Mouse (Mus musculus) forebrain, embryonic 11.5 days (tissue): ENCODE measurements at regions not wholly inside any gene's neighbourhood (a gene's known extent, or its start where the extent isn't known, plus 50 kb on each side); places are given as distances from the start of the nearest gene placed in this dataset.
A peak's percentile ranks its signal among the peaks of the same experiment; 100 is the strongest.

ENCODE experiments used
- ATAC-seq: fragments of 200-750 bp; cut with Nextera tagmentation; replicated peaks from 2 replicates; pipeline ENCODE4 v1.8.0; 2017; ENCODE audit warnings: moderate TSS enrichment; ENCODE audit not compliant: low FRiP score
- DNase-seq: peaks from one replicate; pipeline ENCODE4 v3.0.0-alpha.2; 2017; ENCODE audit warnings: low spot score
- H3K27ac ChIP-seq: fragments of 300-500 bp; sonication (generic); 2 replicates; pipeline ENCODE4 v1.5.1; 2014; ENCODE audit warnings: low read depth, low read length
- H3K27me3 ChIP-seq: fragments of 300-500 bp; sonication (generic); 2 replicates; pipeline ENCODE4 v1.6.1; 2014; ENCODE audit warnings: mild to moderate bottlenecking, low read length, mixed read lengths; ENCODE audit not compliant: control insufficient read depth, insufficient read depth
- H3K36me3 ChIP-seq: fragments of 300-500 bp; sonication (generic); 2 replicates; pipeline ENCODE4 v1.6.1; 2014; ENCODE audit warnings: mild to moderate bottlenecking, low read length, moderate library complexity, mixed read lengths; ENCODE audit not compliant: control insufficient read depth, insufficient read depth
- H3K4me1 ChIP-seq: fragments of 300-500 bp; sonication (generic); replicated peaks from 2 replicates; pipeline ENCODE4 v1.6.1; 2014; ENCODE audit warnings: low read length, mixed read lengths; ENCODE audit not compliant: control insufficient read depth, insufficient read depth
- H3K4me2 ChIP-seq: fragments of 300-500 bp; sonication (generic); 2 replicates; pipeline ENCODE4 v1.6.1; 2014; ENCODE audit warnings: low read depth, mild to moderate bottlenecking, low read length, moderate library complexity, mixed read lengths; ENCODE audit not compliant: severe bottlenecking
- H3K4me3 ChIP-seq: fragments of 300-500 bp; sonication (generic); 2 replicates; pipeline ENCODE4 v1.5.1; 2014; ENCODE audit warnings: low read depth, low read length
- H3K9ac ChIP-seq: fragments of 300-500 bp; sonication (generic); 2 replicates; pipeline ENCODE4 v1.6.1; 2014; ENCODE audit warnings: low read length
- H3K9me3 ChIP-seq: fragments of 300-500 bp; sonication (generic); 2 replicates; pipeline ENCODE4 v1.6.1; 2016; ENCODE audit warnings: low read length, mixed read lengths; ENCODE audit not compliant: control insufficient read depth
- WGBS: fragments of 180-500 bp; shearing (Covaris S2); extraction: QIAGEN DNeasy Blood & Tissue Kit; methylation state at CpG from one replicate; pipeline ENCODE4 v1.1.7; 2014; 5-methylcytosine and 5-hydroxymethylcytosine counted together

DNA sequence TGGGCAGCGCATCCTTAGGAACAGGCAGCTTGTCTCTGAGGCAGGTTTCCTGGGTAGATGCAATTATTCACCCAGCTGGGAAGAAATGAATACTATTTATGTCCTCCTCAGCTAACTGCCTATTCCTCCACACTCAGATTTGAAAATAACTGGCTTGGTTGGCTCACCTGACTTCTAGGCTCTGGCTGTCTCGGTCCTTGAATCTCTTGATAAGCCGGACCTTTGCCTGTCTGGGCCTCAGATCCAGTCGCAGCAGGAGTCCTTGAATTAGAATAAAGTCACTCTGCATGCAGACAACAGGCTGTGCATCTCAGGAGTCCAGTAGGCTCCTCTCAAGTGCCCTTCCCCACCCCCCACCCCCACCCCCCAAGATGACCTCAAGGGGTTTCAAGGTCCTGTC, 108.7 kb upstream of the Arhgap5 start:
- H3K9me3 ChIP-seq: no peaks in the 10 kb centered on the region; the same call in 1 of the 2 replicates
- no peak overlapping the region for H3K27ac ChIP-seq
- ATAC-seq (no peak), DNase-seq (peak; percentile 31)
- H3K4me1 ChIP-seq: peaks cover 9% of the 10 kb centered on the region; the same call in 1 of the 2 replicates
- no peak overlapping the region for H3K4me2 ChIP-seq
- 43% methylated on average over 4 of the region's 4 CpGs for WGBS
- H3K36me3 ChIP-seq: no peaks in the 10 kb centered on the region
- no peak overlapping the region for H3K9ac ChIP-seq
- H3K4me3 ChIP-seq: no peak overlapping the region
- no peaks in the 10 kb centered on the region for H3K27me3 ChIP-seq

DNA sequence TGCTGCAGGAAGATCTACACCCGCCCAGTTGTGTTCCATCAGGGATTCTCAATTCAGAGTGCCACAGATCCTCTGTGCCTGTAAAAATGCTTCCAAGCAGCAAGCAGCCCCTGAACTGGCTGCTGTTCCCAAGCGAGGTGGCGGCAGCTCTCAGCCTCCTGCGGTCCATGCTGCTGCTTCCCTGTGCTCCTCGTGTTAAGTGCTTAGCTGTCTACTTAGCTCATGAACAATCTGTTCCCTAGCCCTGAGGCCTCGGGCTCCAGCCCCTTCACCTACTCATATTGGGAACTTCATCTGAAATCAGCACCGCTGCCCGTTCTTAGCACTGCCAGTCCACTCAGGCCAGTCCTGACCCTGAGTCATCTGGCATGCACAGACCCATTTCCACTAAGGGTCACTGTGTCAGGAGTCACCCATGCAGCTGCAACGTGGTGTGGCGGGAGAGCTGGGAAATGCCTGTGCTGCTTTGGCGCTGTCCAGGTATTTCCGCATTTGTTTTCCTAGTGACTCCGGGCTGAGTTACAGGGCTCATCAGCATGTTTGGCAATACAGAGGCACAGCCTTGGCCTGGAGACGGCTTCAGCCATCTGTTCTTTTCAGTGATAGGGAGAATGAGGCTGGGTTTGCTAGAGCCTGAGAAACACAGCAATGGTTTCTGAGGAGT, 107.5 kb upstream of the Arhgap5 start:
- H3K9ac ChIP-seq: no peak overlapping the region; the same call in 1 of the 2 replicates
- no peaks in the 10 kb centered on the region for H3K27me3 ChIP-seq
- peaks cover 9% of the 10 kb centered on the region; the same call in 1 of the 2 replicates for H3K4me1 ChIP-seq
- no peak; the same call in 1 of the 2 replicates for ATAC-seq
- H3K27ac ChIP-seq: no peak overlapping the region
- H3K4me2 ChIP-seq: no peak overlapping the region
- no peaks in the 10 kb centered on the region for H3K36me3 ChIP-seq
- 54% methylated on average over 14 of the region's 14 CpGs for WGBS
- peak; percentile 52 for DNase-seq
- no peaks in the 10 kb centered on the region; the same call in 1 of the 2 replicates for H3K9me3 ChIP-seq
- no peak overlapping the region for H3K4me3 ChIP-seq

DNA sequence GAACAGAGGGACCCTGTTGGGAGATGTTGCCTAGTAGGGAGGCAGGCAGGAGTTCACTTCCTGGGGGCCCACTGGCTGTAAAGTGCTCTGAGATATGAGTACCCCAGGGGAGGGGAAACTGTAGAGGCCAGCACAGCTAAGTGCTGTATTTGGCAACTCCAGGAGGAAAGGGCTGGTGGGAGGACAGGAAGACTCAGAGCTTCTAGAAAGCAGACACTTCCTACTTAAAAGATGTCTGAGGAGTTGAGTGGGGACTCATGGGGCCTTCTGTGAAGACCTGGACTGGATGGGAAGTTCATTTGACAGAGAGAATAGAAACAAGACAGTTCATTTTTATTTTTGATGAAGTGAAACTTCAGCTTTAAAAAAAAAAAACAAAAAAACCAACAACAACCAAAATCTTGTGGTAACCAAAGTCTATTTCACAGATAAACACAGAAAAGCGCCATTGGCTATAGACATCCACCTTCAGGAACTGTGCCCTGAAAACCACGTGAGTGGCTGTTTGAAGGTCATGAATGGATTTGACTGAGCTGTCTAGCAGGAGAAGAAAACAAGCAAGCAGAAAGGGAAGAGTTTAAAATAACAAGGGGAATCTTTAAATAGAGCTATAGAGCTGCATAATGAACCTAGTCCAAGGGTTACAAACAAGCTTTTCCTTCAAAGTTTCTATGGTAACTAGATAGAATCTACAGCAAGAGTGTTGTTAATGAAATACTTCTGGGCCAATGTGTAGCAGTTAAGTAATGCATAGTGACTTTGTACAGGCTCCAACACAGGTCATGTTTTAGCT, 105.9 kb upstream of the Arhgap5 start:
- Histone ChIP-seq H3K4me3 (no peak overlapping the region), H3K36me3 (no peaks in the 10 kb centered on the region), H3K4me1 (peaks cover 9% of the 10 kb centered on the region; the same call in 1 of the 2 replicates), H3K4me2 (no peak overlapping the region), H3K9me3 (no peaks in the 10 kb centered on the region; the same call in 1 of the 2 replicates), H3K9ac (no peak overlapping the region), H3K27me3 (no peaks in the 10 kb centered on the region), H3K27ac (no peak overlapping the region)
- peak; percentile 44 for DNase-seq
- 56% methylated on average over 2 of the region's 2 CpGs for WGBS
- no peak for ATAC-seq

DNA sequence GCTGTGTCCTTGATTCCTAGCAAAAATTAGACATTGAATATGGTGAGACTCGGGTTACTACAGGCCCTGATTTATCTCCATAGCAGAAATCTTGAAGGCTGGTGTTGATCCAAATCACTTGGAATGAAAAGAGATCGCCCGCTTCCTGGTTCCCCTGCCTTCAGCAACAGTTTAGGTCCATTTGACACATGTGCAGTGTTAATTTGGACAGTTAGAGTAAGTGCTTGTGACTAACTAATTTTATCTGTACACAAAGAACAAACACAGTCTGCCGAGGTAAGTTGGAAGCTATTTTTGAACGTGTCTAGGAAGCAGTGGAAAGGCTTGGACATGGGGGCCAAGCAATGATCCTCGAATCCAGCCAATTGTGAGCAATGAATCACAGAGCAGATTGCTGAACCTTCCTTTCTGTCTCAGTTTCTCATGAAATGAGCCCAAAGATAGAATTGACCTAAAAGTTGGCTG, 105.2 kb upstream of the Arhgap5 start:
- H3K27ac ChIP-seq: no peak overlapping the region
- WGBS: 84% methylated on average over 6 of the region's 6 CpGs

DNA sequence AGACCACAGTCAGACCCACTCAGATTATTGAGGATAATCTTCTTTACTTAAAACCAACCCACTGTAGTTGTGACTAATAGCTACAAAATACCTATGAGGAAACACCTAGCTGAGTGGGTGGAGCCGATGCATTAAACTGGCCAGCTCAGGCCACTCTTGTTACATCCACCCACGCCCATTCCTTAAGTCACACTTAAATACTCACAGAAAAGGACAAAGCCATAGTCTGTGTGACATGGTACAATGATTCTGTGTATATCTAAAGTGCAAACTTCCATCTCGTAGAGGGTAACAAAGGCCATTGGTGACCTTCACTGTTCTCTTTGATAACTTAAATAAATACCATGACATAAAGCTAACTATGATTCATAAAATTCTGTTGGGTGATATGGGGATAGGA, 103.7 kb upstream of the Arhgap5 start:
- Histone ChIP-seq H3K4me2 (no peak overlapping the region), H3K27me3 (no peaks in the 10 kb centered on the region), H3K36me3 (no peaks in the 10 kb centered on the region), H3K27ac (no peak overlapping the region), H3K9me3 (no peaks in the 10 kb centered on the region; the same call in 1 of the 2 replicates), H3K4me3 (no peak overlapping the region), H3K9ac (no peak overlapping the region), H3K4me1 (peaks cover 6% of the 10 kb centered on the region; the same call in 1 of the 2 replicates)
- WGBS: 80% methylated on average over 3 of the region's 3 CpGs
- no peak for DNase-seq
- ATAC-seq: no peak

More for the DNA sequence above, 105.2 kb upstream of the Arhgap5 start:
- Histone ChIP-seq H3K4me1 (peaks cover 9% of the 10 kb centered on the region; the same call in 1 of the 2 replicates), H3K36me3 (no peaks in the 10 kb centered on the region), H3K9ac (no peak overlapping the region), H3K27me3 (no peaks in the 10 kb centered on the region), H3K4me2 (no peak overlapping the region), H3K4me3 (no peak overlapping the region), H3K9me3 (no peaks in the 10 kb centered on the region; the same call in 1 of the 2 replicates)
- ATAC-seq: no peak
- DNase-seq: no peak

DNA sequence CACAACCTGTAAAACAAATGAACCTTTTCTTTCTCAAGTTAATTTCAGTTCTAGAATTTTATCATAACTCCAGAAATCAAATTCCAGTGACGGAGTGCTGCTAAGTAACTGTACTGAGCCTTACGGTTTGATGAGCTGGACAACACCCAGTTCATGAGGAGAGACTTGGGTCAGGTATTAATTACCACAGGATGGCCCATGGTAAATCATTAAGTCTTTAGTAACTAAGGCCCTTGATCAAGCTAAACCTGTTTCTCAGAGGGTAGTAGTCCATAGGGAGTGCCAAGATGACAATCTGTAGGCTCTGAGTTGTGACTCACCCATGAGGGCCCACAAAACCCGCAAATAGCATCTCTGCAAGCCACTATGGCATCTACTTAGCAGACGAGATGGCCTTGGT, 101.1 kb upstream of the Arhgap5 start:
- H3K36me3 ChIP-seq: no peaks in the 10 kb centered on the region
- H3K9me3 ChIP-seq: no peaks in the 10 kb centered on the region
- 92% methylated on average over 4 of the region's 4 CpGs for WGBS
- ATAC-seq (no peak), DNase-seq (peak; percentile 5)
- H3K27ac ChIP-seq: no peak overlapping the region
- no peak overlapping the region for H3K4me2 ChIP-seq
- no peak overlapping the region for H3K4me3 ChIP-seq
- 0 out of 2 replicates have a peak, but pooled peaks cover under 1% of the 10 kb centered on the region for H3K4me1 ChIP-seq
- no peak overlapping the region for H3K9ac ChIP-seq
- no peaks in the 10 kb centered on the region for H3K27me3 ChIP-seq

DNA sequence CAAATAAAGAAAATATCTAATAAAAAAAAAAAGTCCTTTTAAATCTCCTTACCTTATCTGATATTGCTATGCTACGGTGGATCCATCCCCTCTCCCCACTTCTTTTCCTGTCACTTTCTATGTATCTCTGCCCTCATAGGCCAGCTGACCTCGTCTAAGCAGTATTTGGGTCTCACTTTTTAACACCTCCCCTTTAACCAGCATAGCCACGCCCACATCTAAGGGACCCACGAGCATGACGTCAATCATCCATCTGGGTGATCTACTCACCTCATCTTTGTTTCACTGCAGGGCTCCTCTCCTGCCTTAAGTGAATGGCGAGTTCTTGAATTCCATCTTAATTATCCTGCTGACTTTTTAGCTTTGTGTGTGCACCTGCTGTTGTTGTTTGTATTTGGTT, 97.4 kb upstream of the Arhgap5 start:
- Histone ChIP-seq H3K4me3 (no peak overlapping the region), H3K36me3 (no peaks in the 10 kb centered on the region), H3K9me3 (no peaks in the 10 kb centered on the region), H3K4me2 (no peak overlapping the region), H3K27me3 (no peaks in the 10 kb centered on the region), H3K27ac (no peak overlapping the region), H3K4me1 (no peaks in the 10 kb centered on the region), H3K9ac (no peak overlapping the region)
- 77% methylated on average over 6 of the region's 6 CpGs for WGBS
- DNase-seq (no peak), ATAC-seq (no peak)

DNA sequence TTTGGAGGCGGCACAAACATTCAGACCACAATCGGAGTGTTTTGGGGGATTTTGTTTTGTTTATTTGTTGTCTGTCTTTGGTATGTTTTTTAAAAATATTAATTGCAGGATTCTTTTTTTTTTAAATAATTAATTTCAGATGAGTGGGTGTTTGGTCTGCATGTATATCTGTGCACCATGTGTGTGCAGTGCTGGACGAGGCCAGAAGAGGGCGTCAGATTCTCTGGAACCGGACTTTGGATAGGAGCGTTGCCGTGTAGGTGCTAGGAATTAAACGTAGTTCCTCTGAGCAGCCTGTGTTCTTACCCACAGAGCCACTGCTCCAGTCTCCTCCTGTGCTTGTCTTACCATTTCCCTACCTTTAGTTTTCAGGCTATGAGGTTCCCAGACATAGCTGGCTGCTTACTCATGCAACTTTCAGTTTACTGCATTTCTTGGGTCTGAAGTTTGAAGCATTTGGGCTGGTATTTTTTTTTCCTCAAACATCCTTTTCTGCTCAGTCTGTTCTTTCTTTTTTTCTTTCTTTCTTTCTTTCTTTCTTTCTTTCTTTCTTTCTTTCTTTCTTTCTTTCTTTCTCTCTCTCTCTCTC, 95.4 kb upstream of the Arhgap5 start:
- Histone ChIP-seq H3K4me1 (no peaks in the 10 kb centered on the region; the same call in 1 of the 2 replicates), H3K9me3 (no peaks in the 10 kb centered on the region), H3K9ac (no peak overlapping the region), H3K4me3 (no peak overlapping the region), H3K27ac (no peak overlapping the region), H3K36me3 (no peaks in the 10 kb centered on the region), H3K4me2 (no peak overlapping the region), H3K27me3 (no peaks in the 10 kb centered on the region)
- DNase-seq: peak; percentile 44
- WGBS: 94% methylated on average over 8 of the region's 8 CpGs
- ATAC-seq: no peak
